Mouse (Mus musculus): ENCODE data around the gene Phf21a.

DNA sequence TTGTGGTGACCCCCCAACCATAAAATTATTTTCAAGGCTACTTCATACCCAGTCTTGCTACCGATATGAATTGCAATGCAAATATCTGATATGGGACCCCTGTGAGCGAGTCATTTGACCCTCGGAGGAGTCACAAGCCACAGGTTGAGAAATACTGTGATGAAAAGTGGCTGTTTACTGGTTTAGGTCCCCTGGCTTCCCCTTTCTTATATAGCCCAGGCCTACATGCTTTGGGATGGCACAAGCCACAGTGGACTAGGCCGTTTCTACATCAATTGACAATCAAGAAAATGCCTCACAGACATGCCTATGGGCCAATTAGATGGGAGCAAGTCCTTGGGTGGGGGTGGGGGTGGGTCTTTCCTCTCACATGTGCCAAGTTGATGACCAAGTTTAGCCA, 80.3 kb downstream of the Phf21a start:
- no peak for TF ChIP-seq CTCF (conservative IDR thresholded peaks at IDR 0.05; ENCODE audit: low read length)
- no peak for TF ChIP-seq NANOG (IDR thresholded peaks at IDR 0.05; ENCODE audit: borderline replicate concordance, low read length)
- TF ChIP-seq POU5F1 (IDR thresholded peaks at IDR 0.05; ENCODE audit: borderline replicate concordance, low read length) = no peak

All from E14TG2a.4 (cell line).